Mouse (Mus musculus) adrenal gland, adult 18-20 months (tissue): ENCODE results near the gene Fcgrt. TPM values are rescaled to one million over a fixed set of nuclear protein-coding genes. Genes with fewer than 3 reads are reported as not detected.
A peak's percentile ranks its signal among the peaks of the same experiment; 100 is the strongest.
"Not testable (repeated sequence)": the region's sequence is repeated elsewhere in the genome, so short reads cannot be mapped to it uniquely, and the experiment has no call there.

Experiments used
- DNase-seq, 2 experiments: peaks; one replicate each; pipeline ENCODE4 v3.0.0; 2021 to 2022; ENCODE audit warnings: low spot score in 2 of 2
- long read RNA-seq, 2 experiments: library from polyadenylated mRNA; stranded (forward); transcript quantifications; one replicate each; pipeline ENCODE4 v2.0.0; 2021
- total RNA-seq, 2 experiments: library from RNA; stranded (reverse); gene quantifications; 1 replicate in 1 of 2; 2 replicates in 1 of 2; pipeline ENCODE4 v1.2.3; 2021

Gene Fcgrt
- 100 to 1,000 TPM; 111 to 137 TPM for total RNA-seq
- long read RNA-seq, experiment 1, transcript Fcgrt-201 (7 exons, 1,770 nt): major isoform, 64 of 97 reads
- long read RNA-seq, experiment 1, transcript Fcgrt-203 (7 exons, 1,602 nt): minor isoform, 21 of 97 reads
- long read RNA-seq, experiment 1, partial matches to known transcripts: 4 of 97 reads
- long read RNA-seq, experiment 1, other reads (novel, unspliced or antisense): 7 of 97 reads
- long read RNA-seq, experiment 2, transcript Fcgrt-201 (7 exons, 1,770 nt): major isoform, 158 of 212 reads
- long read RNA-seq, experiment 2, transcript Fcgrt-203 (7 exons, 1,602 nt): minor isoform, 27 of 212 reads
- long read RNA-seq, experiment 2, partial matches to known transcripts: 19 of 212 reads
- long read RNA-seq, experiment 2, other reads (novel, unspliced or antisense): 8 of 212 reads

- DNase-seq: peak; percentile 66 to 72
These were observed at the start of gene Fcgrt for GRCm38 (mm10) chr7:45103652-45104180. TSS of gene Fcgrt (minus strand) at chr7:45103851.

GRCm38 (mm10) chr7:45153052-45153451 is 49.4 kb upstream of the Fcgrt start:
- not testable (repeated sequence) for DNase-seq

GRCm38 (mm10) chr7:45151303-45151702 is 47.7 kb upstream of the Fcgrt start:
- no peak for DNase-seq

- DNase-seq: no peak
These were observed 46.7 kb upstream of the Fcgrt start for GRCm38 (mm10) chr7:45150321-45150720.

GRCm38 (mm10) chr7:45149545-45149944 is 45.9 kb upstream of the Fcgrt start:
- no peak for DNase-seq

- DNase-seq: no peak
These were observed 45.0 kb upstream of the Fcgrt start for GRCm38 (mm10) chr7:45148534-45149098.

- DNase-seq: no peak
These were observed 44.2 kb upstream of the Fcgrt start for GRCm38 (mm10) chr7:45147899-45148298.

- DNase-seq: no peak
These were observed 43.6 kb upstream of the Fcgrt start for GRCm38 (mm10) chr7:45147267-45147666.

- DNase-seq: no peak
These were observed 41.8 kb upstream of the Fcgrt start for GRCm38 (mm10) chr7:45145460-45145859.

GRCm38 (mm10) chr7:45144368-45145174 is 40.9 kb upstream of the Fcgrt start:
- no peak for DNase-seq

- no peak for DNase-seq
These were observed 38.3 kb upstream of the Fcgrt start for GRCm38 (mm10) chr7:45141914-45142313.

GRCm38 (mm10) chr7:45141319-45141718 is 37.7 kb upstream of the Fcgrt start:
- no peak for DNase-seq

GRCm38 (mm10) chr7:45139904-45140723 is 36.5 kb upstream of the Fcgrt start:
- peak in 1 of 2 experiments; percentile 41 for DNase-seq

- DNase-seq: no peak
These were observed 34.8 kb upstream of the Fcgrt start for GRCm38 (mm10) chr7:45138403-45138802.

GRCm38 (mm10) chr7:45137171-45138006 is 33.7 kb upstream of the Fcgrt start:
- no peak for DNase-seq

- DNase-seq: peak; percentile 93 to 94
These were observed 32.4 kb upstream of the Fcgrt start, which contains the start of the genes Gm45713 and Flt3l for GRCm38 (mm10) chr7:45135993-45136567. TSS of gene Gm45713 (minus strand) at chr7:45136231. TSS of gene Flt3l (minus strand) at chr7:45136432.

GRCm38 (mm10) chr7:45135370-45135769 is 31.7 kb upstream of the Fcgrt start:
- DNase-seq: no peak

GRCm38 (mm10) chr7:45134544-45135026 is 30.9 kb upstream of the Fcgrt start:
- DNase-seq: no peak
